Mouse (Mus musculus) heart, adult 2 months (tissue): ENCODE measurements around the gene Hmbs. TPM values are rescaled to one million over a fixed set of nuclear protein-coding genes. Genes with fewer than 3 reads are reported as not detected.
"Not testable (repeated sequence)": the region's sequence is repeated elsewhere in the genome, so short reads cannot be mapped to it uniquely, and the experiment has no call there.

ENCODE experiments used
- DNase-seq, 2 experiments: peaks; one replicate each; pipeline ENCODE4 v3.0.0; 2021
- H3K27ac ChIP-seq: fragments of 200-600 bp; 2 replicates; pipeline ENCODE4 v1.8.1; 2022
- H3K27me3 ChIP-seq: fragments of 200-500 bp; 2 replicates; pipeline ENCODE4 v1.6.1; 2012; ENCODE audit warnings: mild to moderate bottlenecking, low read length, inconsistent platforms, mixed read lengths; ENCODE audit not compliant: control insufficient read depth, insufficient read depth
- H3K36me3 ChIP-seq: fragments of 200-500 bp; 2 replicates; pipeline ENCODE4 v1.6.1; 2012; ENCODE audit warnings: low read length, inconsistent platforms; ENCODE audit not compliant: control insufficient read depth, insufficient read depth
- H3K4me1 ChIP-seq: fragments of 200-500 bp; 2 replicates; pipeline ENCODE4 v1.6.1; 2011; ENCODE audit warnings: low read length; ENCODE audit not compliant: control insufficient read depth, insufficient read depth
- H3K4me3 ChIP-seq: fragments of 200-600 bp; 2 replicates; pipeline ENCODE4 v1.8.1; 2022
- H3K79me2 ChIP-seq: fragments of 200-500 bp; replicated peaks from 2 replicates; pipeline ENCODE4 v1.6.1; 2012; ENCODE audit warnings: mild to moderate bottlenecking, inconsistent platforms, low read length, moderate library complexity, mixed read lengths; ENCODE audit not compliant: control insufficient read depth, insufficient read depth
- H3K9ac ChIP-seq: fragments of 200-500 bp; 2 replicates; pipeline ENCODE4 v1.6.1; 2012; ENCODE audit warnings: low read depth, mild to moderate bottlenecking, control low read depth, inconsistent platforms, low read length, mixed read lengths
- CTCF ChIP-seq: fragments of 200-600 bp; IDR thresholded peaks from 2 replicates; pipeline ENCODE4 v1.8.1; 2022; ENCODE audit warnings: antibody characterized with exemption, mild to moderate bottlenecking, moderate library complexity
- EP300 ChIP-seq: fragments of 200-500 bp; IDR thresholded peaks from 2 replicates; pipeline ENCODE4 v1.6.1; 2011; ENCODE audit warnings: low read depth, low read length, control low read depth; ENCODE audit not compliant: insufficient read depth
- POLR2A ChIP-seq: fragments of 200-500 bp; IDR thresholded peaks from 2 replicates; pipeline ENCODE4 v1.6.1; 2011; ENCODE audit warnings: mild to moderate bottlenecking, low read depth, low read length, control low read depth; ENCODE audit not compliant: insufficient read depth
- WGBS: fragments of 180-500 bp; shearing (Covaris S2); methylation state at CpG from one replicate; pipeline ENCODE4 v1.1.7; 2018; 5-methylcytosine and 5-hydroxymethylcytosine counted together
- intact Hi-C: fragments of 180-260 bp; cut with DNase I; formaldehyde crosslinking; loops from one replicate; pipeline ENCODE4 v1.15.1; 2025
- polyA plus RNA-seq: library from polyadenylated mRNA; depleted of rRNA; stranded (reverse); fragments of >200 nt; gene quantifications from 2 replicates; pipeline ENCODE4 v1.2.3, GENCODE M21; 2012
- total RNA-seq, 2 experiments: library from RNA; stranded (reverse); gene quantifications; 2 replicates each; pipeline ENCODE4 v1.2.3; 2021

Gene Hmbs
- total and polyA plus RNA-seq, 3 experiments: 37.8 to 49.3 (median 39.8) TPM

GRCm38 (mm10) chr9:44323656-44324055 is 20.4 kb downstream of the Hmbs start:
- 69% methylated on average over 4 of the region's 4 CpGs for WGBS
- H3K27ac ChIP-seq, H3K27me3 ChIP-seq, H3K9ac ChIP-seq, H3K4me1 ChIP-seq, H3K36me3 ChIP-seq, DNase-seq, intact Hi-C loops, H3K4me3 ChIP-seq, H3K79me2 ChIP-seq: not testable (repeated sequence)
- TF ChIP-seq CTCF: peak; percentile 28

- H3K27me3 ChIP-seq: no peaks in the 10 kb centered on the region
- WGBS: 17% methylated on average over 6 of the region's 6 CpGs
- intact Hi-C loops: no loop called here
- no peak for DNase-seq
- TF ChIP-seq POLR2A (no peak), CTCF (no peak), EP300 (no peak)
- H3K9ac ChIP-seq: peak overlapping the region; percentile 64
- peaks cover 2% of the 10 kb centered on the region for H3K79me2 ChIP-seq
- H3K36me3 ChIP-seq: no peaks in the 10 kb centered on the region
- peak overlapping the region; percentile 60 for H3K27ac ChIP-seq
- H3K4me1 ChIP-seq: peaks cover 8% of the 10 kb centered on the region
- peak overlapping the region; percentile 95 for H3K4me3 ChIP-seq
These were observed 23.3 kb downstream of the Hmbs start for GRCm38 (mm10) chr9:44320799-44321133.

DNA sequence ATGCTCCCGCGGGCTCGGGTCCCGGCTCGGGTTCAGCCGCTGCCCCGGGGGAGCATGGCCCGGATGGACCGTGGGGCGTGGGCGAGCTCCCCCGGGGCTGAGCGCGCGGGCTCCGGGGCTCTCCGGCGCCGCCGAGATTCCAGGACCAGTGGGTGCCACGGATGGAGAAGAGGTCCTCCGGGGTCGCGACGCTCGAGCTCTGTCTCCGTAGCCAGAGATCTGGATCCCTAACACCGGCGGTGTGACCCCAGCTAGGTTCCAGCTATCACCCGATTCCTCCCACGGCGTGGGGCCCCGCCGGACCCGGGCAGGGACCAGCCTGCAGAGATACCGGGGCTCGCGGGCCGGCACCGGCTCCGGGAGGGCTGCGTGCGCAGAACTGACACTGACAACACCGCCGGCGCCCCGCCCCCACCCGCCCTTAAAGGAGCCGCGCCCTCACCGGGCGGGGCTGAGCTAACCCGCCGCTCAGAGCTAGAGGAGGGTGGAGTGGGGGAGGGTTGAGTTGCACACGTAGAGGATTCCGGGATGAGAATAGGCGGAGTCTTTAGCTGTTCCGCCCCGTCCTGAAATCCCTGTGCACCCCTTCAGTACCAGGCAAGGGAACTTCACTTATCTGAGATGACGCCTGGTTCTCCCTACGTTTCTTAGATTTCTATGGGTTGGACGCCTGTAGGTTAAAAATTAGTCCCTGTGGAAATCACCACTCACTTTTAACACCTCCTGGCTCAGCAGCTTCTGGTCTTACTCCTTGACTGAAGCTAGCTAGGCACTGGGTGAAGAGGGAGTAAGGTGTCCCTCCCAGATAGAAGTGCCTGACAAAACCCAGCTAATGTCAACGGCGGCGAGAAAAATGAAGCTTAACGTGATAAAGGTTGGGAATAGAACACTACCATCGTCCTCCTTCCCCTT is 23.9 kb downstream of the Hmbs start, which contains the start of gene C2cd2l:
Gene C2cd2l (minus strand): TSS at position 399 of the 912 bp plus-strand sequence.
- H3K36me3 ChIP-seq: no peaks in the 10 kb centered on the region
- DNase-seq: peak; percentile 89 to 93
- TF ChIP-seq EP300 (peak; percentile 65; the same call in 1 of the 2 replicates), POLR2A (peak; percentile 54), CTCF (no peak)
- peaks cover 2% of the 10 kb centered on the region for H3K79me2 ChIP-seq
- peaks cover 7% of the 10 kb centered on the region for H3K4me1 ChIP-seq
- peak within 1 kb of the TSS; percentile 97 for H3K27ac ChIP-seq
- WGBS: under 1% methylated on average over 67 of the region's 67 CpGs
- H3K4me3 ChIP-seq: peak within 1 kb of the TSS; percentile 95
- intact Hi-C loops: no loop called here
- H3K9ac ChIP-seq: peak within 1 kb of the TSS; percentile 95
- no peaks in the 10 kb centered on the region for H3K27me3 ChIP-seq

- Histone ChIP-seq H3K27me3 (no peaks in the 10 kb centered on the region), H3K4me1 (peaks cover 7% of the 10 kb centered on the region), H3K79me2 (peaks cover 2% of the 10 kb centered on the region), H3K27ac (peak overlapping the region; percentile 97), H3K9ac (peak overlapping the region; percentile 95), H3K36me3 (no peaks in the 10 kb centered on the region), H3K4me3 (peak overlapping the region; percentile 95)
- TF ChIP-seq CTCF (no peak), POLR2A (no peak), EP300 (no peak)
- 4% methylated on average over 37 of the region's 37 CpGs for WGBS
- no peak for DNase-seq
- intact Hi-C loops: no loop called here
These were observed 24.7 kb downstream of the Hmbs start for GRCm38 (mm10) chr9:44319105-44319886.

GRCm38 (mm10) chr9:44318826-44319095 is 25.3 kb downstream of the Hmbs start:
- Histone ChIP-seq H3K79me2 (peaks cover 2% of the 10 kb centered on the region), H3K4me3 (peak overlapping the region; percentile 95), H3K4me1 (peaks cover 7% of the 10 kb centered on the region), H3K27me3 (no peaks in the 10 kb centered on the region), H3K27ac (peak overlapping the region; percentile 97), H3K36me3 (no peaks in the 10 kb centered on the region), H3K9ac (peak overlapping the region; percentile 95; the same call in 1 of the 2 replicates)
- WGBS: 25% methylated on average over 3 of the region's 3 CpGs
- peak in 1 of 2 experiments; percentile 27 for DNase-seq
- TF ChIP-seq EP300 (no peak), POLR2A (no peak), CTCF (no peak)
- intact Hi-C loops: no loop called here
